Mouse (Mus musculus): ENCODE results near the gene Golga5. TPM values are rescaled to one million over a fixed set of nuclear protein-coding genes. Genes with fewer than 3 reads are reported as not detected.

Gene Golga5
- polyA plus RNA-seq, 1 experiment from 2014 or later, result 40.3 TPM

- Histone ChIP-seq H3K9me3 (no peaks in the 10 kb centered on the region), H3K4me3 (no peak overlapping the region), H3K4me1 (peaks cover 21% of the 10 kb centered on the region), H3K4me2 (no peak overlapping the region; the same call in 1 of the 2 replicates), H3K36me3 (peaks cover 48% of the 10 kb centered on the region), H3K27ac (peak overlapping the region; percentile 81), H3K9ac (no peak overlapping the region), H3K27me3 (no peaks in the 10 kb centered on the region)
- 59% methylated on average over 2 of the region's 2 CpGs for WGBS
- ATAC-seq (ENCODE audit: insufficient number of reproducible peaks, insufficient read depth, low FRiP score, low TSS enrichment, low read depth), result no peak
These were observed 29.0 kb downstream of the Golga5 start for GRCm38 (mm10) chr12:102497905-102498304.

GRCm38 (mm10) chr12:102498726-102499125 lies 29.8 kb downstream of the Golga5 start:
- peak; percentile 67; the same call in 1 of the 2 replicates for ATAC-seq (ENCODE audit: insufficient number of reproducible peaks, insufficient read depth, low FRiP score, low TSS enrichment, low read depth)

DNA sequence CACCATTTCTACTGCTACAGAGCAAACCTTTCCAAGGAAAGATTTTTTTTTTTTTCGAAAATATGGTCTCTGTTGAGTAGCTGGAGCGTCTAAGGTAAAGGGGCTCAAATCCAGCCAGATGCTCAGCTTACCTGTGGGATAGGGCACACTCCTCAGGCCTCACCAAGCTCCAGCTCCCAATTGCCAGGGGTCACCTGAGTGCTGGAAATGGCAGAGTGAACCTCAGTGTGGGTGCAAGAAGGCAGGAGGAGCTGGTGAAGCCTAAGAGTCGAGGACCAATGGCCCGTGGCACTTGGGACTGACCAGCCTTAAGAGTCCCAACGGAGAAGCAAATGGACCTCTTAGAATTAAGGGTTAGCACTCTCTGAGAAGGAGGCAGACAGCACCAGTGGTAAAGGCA lies 30.3 kb downstream of the Golga5 start:
- no peak for ATAC-seq (ENCODE audit: insufficient number of reproducible peaks, insufficient read depth, low FRiP score, low TSS enrichment, low read depth)
- Histone ChIP-seq H3K4me1 (peaks cover 21% of the 10 kb centered on the region), H3K4me2 (no peak overlapping the region), H3K4me3 (no peak overlapping the region), H3K9me3 (no peaks in the 10 kb centered on the region), H3K27ac (peak overlapping the region; percentile 81; the same call in 1 of the 2 replicates), H3K36me3 (peaks cover 37% of the 10 kb centered on the region), H3K27me3 (no peaks in the 10 kb centered on the region), H3K9ac (no peak overlapping the region)
- 76% methylated on average over 5 of the region's 5 CpGs for WGBS

More at GRCm38 (mm10) chr12:102498726-102499125, 29.8 kb downstream of the Golga5 start:
- peak overlapping the region; percentile 81 for H3K27ac ChIP-seq
- no peaks in the 10 kb centered on the region for H3K27me3 ChIP-seq
- no peak overlapping the region for H3K4me3 ChIP-seq
- 29% methylated on average over 8 of the region's 8 CpGs for WGBS
- peaks cover 21% of the 10 kb centered on the region for H3K4me1 ChIP-seq
- H3K9me3 ChIP-seq, result no peaks in the 10 kb centered on the region
- peak overlapping the region; percentile 39 for H3K4me2 ChIP-seq
- H3K36me3 ChIP-seq, result peaks cover 41% of the 10 kb centered on the region
- H3K9ac ChIP-seq, result no peak overlapping the region

- peaks cover 21% of the 10 kb centered on the region for H3K4me1 ChIP-seq
- no peak overlapping the region for H3K4me2 ChIP-seq
- ATAC-seq (ENCODE audit: insufficient number of reproducible peaks, insufficient read depth, low FRiP score, low TSS enrichment, low read depth), result no peak
- 72% methylated on average over 4 of the region's 4 CpGs for WGBS
- H3K9me3 ChIP-seq, result no peaks in the 10 kb centered on the region
- H3K4me3 ChIP-seq, result no peak overlapping the region
- H3K36me3 ChIP-seq, result peaks cover 34% of the 10 kb centered on the region
- H3K27me3 ChIP-seq, result no peaks in the 10 kb centered on the region
- H3K27ac ChIP-seq, result peak overlapping the region; percentile 81; the same call in 1 of the 2 replicates
- no peak overlapping the region for H3K9ac ChIP-seq
These were observed 30.8 kb downstream of the Golga5 start for GRCm38 (mm10) chr12:102499723-102500122.

DNA sequence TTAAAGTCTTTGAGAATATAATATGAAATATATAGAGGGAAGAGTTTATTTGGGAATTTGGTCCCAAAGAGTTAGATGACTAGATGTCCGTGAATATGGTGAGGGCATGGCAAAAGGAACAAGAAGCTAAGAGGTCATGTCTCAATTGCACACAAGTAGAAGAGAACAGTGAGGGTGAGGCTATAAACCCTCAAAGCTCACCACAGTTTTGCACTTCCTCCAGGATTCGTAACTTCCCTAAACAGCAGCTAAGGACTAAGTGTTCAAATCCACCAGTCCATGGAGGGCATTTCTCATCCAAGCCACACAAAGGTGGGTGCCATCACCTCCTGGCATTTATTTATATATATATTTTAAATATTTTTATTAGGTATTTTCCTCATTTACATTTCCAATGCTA lies 32.1 kb downstream of the Golga5 start:
- Histone ChIP-seq H3K4me2 (no peak overlapping the region), H3K27ac (no peak overlapping the region), H3K27me3 (no peaks in the 10 kb centered on the region), H3K4me1 (peaks cover 21% of the 10 kb centered on the region), H3K9ac (no peak overlapping the region), H3K36me3 (peaks cover 23% of the 10 kb centered on the region), H3K9me3 (no peaks in the 10 kb centered on the region), H3K4me3 (no peak overlapping the region)
- no peak for ATAC-seq (ENCODE audit: insufficient number of reproducible peaks, insufficient read depth, low FRiP score, low TSS enrichment, low read depth)
- WGBS, result 90% methylated on average over 2 of the region's 2 CpGs

GRCm38 (mm10) chr12:102501848-102502595 lies 33.1 kb downstream of the Golga5 start:
- H3K9me3 ChIP-seq, result no peaks in the 10 kb centered on the region
- 73% methylated on average over 8 of the region's 8 CpGs for WGBS
- peaks cover 13% of the 10 kb centered on the region for H3K36me3 ChIP-seq
- ATAC-seq (ENCODE audit: insufficient number of reproducible peaks, insufficient read depth, low FRiP score, low TSS enrichment, low read depth), result no peak
- H3K9ac ChIP-seq, result no peak overlapping the region
- no peaks in the 10 kb centered on the region for H3K27me3 ChIP-seq
- H3K4me1 ChIP-seq, result peaks cover 21% of the 10 kb centered on the region
- H3K4me2 ChIP-seq, result no peak overlapping the region
- H3K4me3 ChIP-seq, result no peak overlapping the region
- H3K27ac ChIP-seq, result no peak overlapping the region

DNA sequence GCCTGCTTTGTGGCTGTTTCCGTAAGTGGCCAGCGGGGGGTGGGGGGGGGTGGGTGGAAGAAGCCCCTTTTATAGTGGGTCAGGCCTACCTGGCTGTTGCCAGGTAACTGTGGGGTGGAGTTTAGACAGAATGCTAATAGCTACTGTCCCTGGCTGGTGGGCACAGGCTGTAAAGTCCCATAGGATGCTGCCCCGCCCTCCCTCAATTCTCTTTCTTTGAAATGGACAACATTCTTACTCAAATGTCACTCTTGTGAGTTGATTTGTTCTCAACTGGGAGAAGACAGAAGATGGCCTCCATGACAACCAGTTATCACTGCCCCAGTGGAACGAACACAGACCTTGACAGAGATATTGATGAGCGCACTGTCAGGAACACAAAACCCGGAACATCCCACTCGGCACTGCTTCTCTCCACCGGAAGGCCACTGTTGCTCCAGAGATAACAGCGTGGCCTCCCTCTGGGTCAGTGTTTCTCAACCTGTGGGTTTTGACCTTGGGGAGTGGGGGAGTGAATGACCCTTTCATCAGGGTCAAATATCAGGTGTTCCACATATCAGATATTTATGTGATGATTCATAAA lies 36.3 kb downstream of the Golga5 start:
- no peaks in the 10 kb centered on the region for H3K9me3 ChIP-seq
- H3K27ac ChIP-seq, result no peak overlapping the region
- peaks cover 3% of the 10 kb centered on the region; the same call in 1 of the 2 replicates for H3K4me1 ChIP-seq
- ATAC-seq (ENCODE audit: insufficient number of reproducible peaks, insufficient read depth, low FRiP score, low TSS enrichment, low read depth), result no peak
- H3K36me3 ChIP-seq, result no peaks in the 10 kb centered on the region
- no peak overlapping the region for H3K4me2 ChIP-seq
- 82% methylated on average over 9 of the region's 9 CpGs for WGBS
- no peak overlapping the region for H3K4me3 ChIP-seq
- H3K9ac ChIP-seq, result no peak overlapping the region
- H3K27me3 ChIP-seq, result no peaks in the 10 kb centered on the region

DNA sequence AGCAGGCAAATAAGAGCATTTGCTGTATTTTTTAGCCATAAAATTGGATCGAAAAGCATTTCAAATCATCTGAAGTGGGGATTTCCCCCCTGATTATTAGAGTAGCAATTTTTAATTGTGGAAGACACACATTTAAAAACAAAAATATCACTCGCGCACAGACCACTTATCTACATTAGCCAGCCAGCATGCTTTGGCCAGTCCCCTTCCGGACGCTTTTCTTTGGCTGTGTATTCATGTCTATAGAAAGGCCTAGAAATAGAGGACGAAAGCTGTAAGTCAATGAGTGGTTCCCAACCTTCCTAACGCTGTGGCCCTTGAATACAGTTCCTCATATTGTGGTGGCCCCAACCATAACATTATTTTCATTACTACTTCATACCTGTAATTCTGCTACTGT lies 37.0 kb downstream of the Golga5 start:
- no peak for ATAC-seq (ENCODE audit: insufficient number of reproducible peaks, insufficient read depth, low FRiP score, low TSS enrichment, low read depth)
- H3K4me2 ChIP-seq, result no peak overlapping the region
- no peaks in the 10 kb centered on the region for H3K27me3 ChIP-seq
- no peak overlapping the region for H3K9ac ChIP-seq
- H3K4me3 ChIP-seq, result no peak overlapping the region
- H3K36me3 ChIP-seq, result no peaks in the 10 kb centered on the region
- no peaks in the 10 kb centered on the region for H3K9me3 ChIP-seq
- 92% methylated on average over 7 of the region's 7 CpGs for WGBS
- no peak overlapping the region for H3K27ac ChIP-seq
- peaks cover 10% of the 10 kb centered on the region for H3K4me1 ChIP-seq

DNA sequence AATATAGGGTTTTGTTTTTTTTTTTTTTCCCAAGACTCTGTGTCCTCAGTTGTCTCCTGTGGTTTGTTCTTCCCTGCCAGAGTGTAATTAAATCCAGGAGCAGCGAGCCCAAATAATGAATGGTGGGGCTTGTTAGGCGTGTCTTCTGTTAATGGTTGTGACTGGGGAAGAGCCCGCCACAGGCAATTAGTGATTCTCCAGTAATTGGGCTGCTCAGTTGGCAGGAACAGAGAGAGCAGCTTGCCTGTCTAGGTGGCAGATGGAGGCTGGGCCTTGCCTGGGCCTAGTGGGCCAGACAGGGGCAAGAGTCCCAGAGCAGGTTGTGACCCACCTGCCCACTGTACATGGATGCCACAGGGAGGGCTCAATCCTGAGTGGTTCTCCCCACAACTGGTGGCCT lies 42.4 kb downstream of the Golga5 start:
- Histone ChIP-seq H3K4me1 (peaks cover 19% of the 10 kb centered on the region), H3K9ac (no peak overlapping the region), H3K4me3 (no peak overlapping the region), H3K27ac (peak overlapping the region; percentile 48; the same call in 1 of the 2 replicates), H3K9me3 (no peaks in the 10 kb centered on the region), H3K4me2 (no peak overlapping the region), H3K36me3 (no peaks in the 10 kb centered on the region), H3K27me3 (no peaks in the 10 kb centered on the region)
- ATAC-seq (ENCODE audit: insufficient number of reproducible peaks, insufficient read depth, low FRiP score, low TSS enrichment, low read depth), result no peak
- WGBS, result 6% methylated on average over 3 of the region's 3 CpGs

GRCm38 (mm10) chr12:102514151-102514550 lies 45.2 kb downstream of the Golga5 start:
- H3K9me3 ChIP-seq, result no peaks in the 10 kb centered on the region
- no peak overlapping the region for H3K4me2 ChIP-seq
- no peak overlapping the region for H3K27ac ChIP-seq
- H3K4me3 ChIP-seq, result no peak overlapping the region
- H3K27me3 ChIP-seq, result no peaks in the 10 kb centered on the region
- no peak for ATAC-seq (ENCODE audit: insufficient number of reproducible peaks, insufficient read depth, low FRiP score, low TSS enrichment, low read depth)
- no peaks in the 10 kb centered on the region for H3K36me3 ChIP-seq
- WGBS, result 51% methylated on average over 6 of the region's 6 CpGs
- H3K4me1 ChIP-seq, result peaks cover 19% of the 10 kb centered on the region
- H3K9ac ChIP-seq, result no peak overlapping the region

DNA sequence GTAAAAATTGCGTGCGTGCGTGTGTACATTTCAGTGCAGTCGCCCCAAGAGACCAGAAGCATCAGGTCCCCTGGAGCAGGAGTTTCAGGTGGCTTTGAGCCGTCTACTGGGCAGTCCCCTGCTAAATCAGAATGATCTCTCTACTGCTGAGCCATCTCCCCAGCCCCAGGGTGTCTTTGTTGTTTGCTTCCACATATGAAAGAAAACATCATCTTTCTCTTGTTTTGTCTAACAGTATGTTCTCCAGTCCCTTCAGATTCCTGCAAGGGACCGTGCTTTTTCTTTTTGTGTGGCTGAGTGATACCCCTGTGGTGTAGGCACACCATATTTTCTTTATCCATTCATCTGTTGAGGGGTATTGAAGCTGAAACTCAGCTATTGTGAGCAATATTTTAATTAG lies 45.8 kb downstream of the Golga5 start:
- H3K27me3 ChIP-seq, result no peaks in the 10 kb centered on the region
- no peak overlapping the region for H3K27ac ChIP-seq
- no peak overlapping the region for H3K4me2 ChIP-seq
- H3K9me3 ChIP-seq, result no peaks in the 10 kb centered on the region
- peaks cover 17% of the 10 kb centered on the region for H3K4me1 ChIP-seq
- no peaks in the 10 kb centered on the region for H3K36me3 ChIP-seq
- ATAC-seq (ENCODE audit: insufficient number of reproducible peaks, insufficient read depth, low FRiP score, low TSS enrichment, low read depth), result no peak
- no peak overlapping the region for H3K4me3 ChIP-seq
- WGBS, result 81% methylated on average over 6 of the region's 6 CpGs
- no peak overlapping the region for H3K9ac ChIP-seq

DNA sequence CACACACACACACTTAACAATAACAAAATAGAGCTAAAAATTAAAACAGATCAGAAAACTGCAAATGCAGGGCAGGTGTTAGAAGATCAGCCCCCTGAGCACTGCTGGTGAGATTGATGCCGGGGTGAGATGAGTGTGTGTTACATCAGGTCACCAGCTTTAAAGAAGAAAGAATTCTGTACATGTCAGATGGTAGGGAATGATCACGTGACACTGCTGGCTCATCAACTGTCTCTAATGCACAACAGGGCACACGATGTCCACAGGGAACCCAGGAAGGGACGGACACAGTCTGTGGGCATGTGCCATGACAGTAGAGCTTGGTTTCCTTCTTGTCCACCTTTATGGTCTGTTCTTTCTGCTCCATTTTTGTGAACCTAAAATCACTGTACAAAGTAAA lies 47.2 kb downstream of the Golga5 start:
- Histone ChIP-seq H3K9ac (no peak overlapping the region), H3K4me1 (peaks cover 7% of the 10 kb centered on the region), H3K27ac (no peak overlapping the region), H3K4me3 (no peak overlapping the region), H3K27me3 (no peaks in the 10 kb centered on the region), H3K36me3 (no peaks in the 10 kb centered on the region), H3K4me2 (no peak overlapping the region), H3K9me3 (no peaks in the 10 kb centered on the region)
- 77% methylated on average over 4 of the region's 4 CpGs for WGBS
- ATAC-seq (ENCODE audit: insufficient number of reproducible peaks, insufficient read depth, low FRiP score, low TSS enrichment, low read depth), result no peak

Data from embryonic facial prominence, embryonic 13.5 days (tissue).